Mouse (Mus musculus) Muller cell, postnatal 12 days (primary cell): ENCODE data around the gene Ddx19b.
"Not testable (repeated sequence)": the region's sequence is repeated elsewhere in the genome, so short reads cannot be mapped to it uniquely, and the experiment has no call there.

Experiments used
- DNase-seq: peaks from one replicate; pipeline ENCODE4 v3.0.0-alpha.2; 2015; ENCODE audit errors: inconsistent ontology term

Gene Ddx19b

DNA sequence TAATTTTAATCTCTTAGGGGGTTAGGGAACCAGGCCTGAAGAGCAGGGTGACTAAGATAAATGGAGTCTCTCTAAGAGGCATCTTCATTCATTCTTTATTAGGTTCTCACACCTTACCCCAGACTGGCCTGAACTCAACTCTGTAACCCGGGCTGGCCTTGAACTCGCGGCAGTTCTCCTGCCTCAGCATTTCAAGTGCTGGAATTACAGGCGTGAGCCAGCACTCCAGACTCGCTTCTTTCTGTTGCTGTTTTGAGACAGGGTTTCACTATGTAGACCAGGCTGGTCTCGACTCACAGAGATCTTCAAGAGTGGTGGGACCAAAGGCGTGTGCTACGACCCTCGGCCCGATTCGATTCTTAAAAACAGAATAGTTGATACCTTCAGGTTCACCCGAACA is 2.7 kb upstream of the Ddx19b start:
- DNase-seq = no peak

DNA sequence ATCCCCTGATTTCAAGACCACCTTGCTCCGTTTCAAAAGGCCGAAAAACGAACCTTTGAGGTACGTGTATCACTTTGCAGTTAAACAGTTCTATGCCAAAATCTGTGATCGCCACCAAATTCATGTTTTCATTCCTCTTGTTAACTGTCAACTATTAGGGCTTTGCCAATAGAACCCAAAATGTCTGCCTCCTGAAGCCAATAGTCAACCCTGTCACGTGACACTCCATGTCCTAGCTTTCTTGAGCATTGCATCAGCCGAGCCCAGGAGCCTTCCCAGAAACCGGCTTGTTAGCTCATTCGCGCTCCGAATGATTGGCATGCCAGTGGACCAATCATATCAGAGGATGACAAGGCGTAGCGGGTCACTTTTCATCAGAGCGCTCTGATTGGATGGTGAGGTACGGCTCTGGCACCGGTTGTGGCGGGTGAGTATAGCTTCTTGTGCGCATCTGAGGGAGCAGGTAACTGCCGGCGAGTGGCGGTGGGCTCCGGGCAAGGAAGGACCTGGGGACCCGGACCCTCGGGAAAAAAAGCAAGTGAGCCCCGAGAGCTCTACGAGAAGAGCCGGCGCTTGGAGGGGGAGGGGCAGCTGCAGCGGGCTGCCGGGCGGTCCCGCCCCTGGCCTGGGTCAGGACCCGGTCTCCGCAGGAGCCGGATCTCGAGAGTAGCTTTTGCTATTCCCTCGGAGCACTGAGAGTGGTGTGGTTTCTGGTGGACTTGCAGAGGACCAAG is 2.1 kb upstream of the Ddx19b start:
- DNase-seq = peak; percentile 99

DNA sequence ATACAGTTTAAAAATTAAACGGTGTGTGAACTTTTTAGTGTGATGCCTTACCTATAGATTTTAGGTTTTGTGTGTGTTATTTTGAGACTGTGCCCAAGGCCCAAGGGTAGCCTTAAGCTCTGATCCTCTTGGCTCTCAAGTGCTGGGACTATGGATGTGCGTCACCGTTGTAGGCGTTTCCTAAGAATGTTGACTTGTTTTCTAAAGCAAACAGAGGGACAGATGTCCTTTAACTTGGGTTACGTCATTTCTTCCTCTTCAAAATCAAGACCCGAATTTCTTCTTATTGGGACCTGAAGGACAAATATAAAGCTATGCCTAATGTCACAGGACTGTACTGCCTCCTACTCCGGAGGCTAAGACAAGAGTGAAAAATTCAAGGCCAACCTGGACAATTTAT is 1.4 kb upstream of the Ddx19b start, which contains the start of gene Aars:
Gene Aars (plus strand): TSS at position 229 of the 400 bp plus-strand sequence.
- DNase-seq = no peak

DNA sequence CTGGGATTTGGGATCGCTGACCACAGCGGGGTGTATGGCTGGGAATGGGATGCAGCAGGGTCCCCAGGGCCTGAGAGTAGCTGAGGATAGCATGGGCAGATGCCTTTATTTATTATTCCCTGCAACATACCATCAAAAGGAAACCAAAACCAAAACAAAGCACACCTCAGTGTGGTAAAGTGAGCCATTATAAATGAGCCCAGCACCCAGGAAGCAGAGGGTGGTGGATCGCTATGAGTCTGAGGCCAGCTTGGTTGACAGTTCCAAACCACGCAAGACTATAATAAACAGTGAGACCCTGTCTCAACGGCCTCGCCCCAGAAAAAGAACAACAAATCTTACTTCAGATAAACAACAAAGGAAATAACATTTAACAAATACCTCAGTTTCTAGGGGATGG is 1.5 kb downstream of the Ddx19b start:
- no peak for DNase-seq

DNA sequence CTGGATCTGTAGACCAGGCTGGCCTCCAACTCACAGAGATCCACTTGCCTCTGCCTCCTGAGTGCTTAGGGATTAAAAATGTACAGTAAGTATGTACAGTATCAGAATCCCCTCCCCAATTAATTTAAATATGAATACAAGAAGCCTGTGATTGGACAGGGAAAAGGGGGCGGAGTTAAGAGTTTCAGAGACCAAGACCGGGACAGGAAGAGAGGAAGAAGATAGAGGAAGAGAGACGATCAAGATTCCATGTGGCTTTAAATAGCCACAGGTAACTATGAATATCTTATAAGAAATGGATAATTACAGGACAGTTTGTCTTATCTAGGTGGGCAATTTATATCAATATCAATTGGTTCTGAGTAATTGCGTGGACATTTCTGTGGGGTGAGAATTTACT is 2.0 kb downstream of the Ddx19b start:
- no peak for DNase-seq

DNA sequence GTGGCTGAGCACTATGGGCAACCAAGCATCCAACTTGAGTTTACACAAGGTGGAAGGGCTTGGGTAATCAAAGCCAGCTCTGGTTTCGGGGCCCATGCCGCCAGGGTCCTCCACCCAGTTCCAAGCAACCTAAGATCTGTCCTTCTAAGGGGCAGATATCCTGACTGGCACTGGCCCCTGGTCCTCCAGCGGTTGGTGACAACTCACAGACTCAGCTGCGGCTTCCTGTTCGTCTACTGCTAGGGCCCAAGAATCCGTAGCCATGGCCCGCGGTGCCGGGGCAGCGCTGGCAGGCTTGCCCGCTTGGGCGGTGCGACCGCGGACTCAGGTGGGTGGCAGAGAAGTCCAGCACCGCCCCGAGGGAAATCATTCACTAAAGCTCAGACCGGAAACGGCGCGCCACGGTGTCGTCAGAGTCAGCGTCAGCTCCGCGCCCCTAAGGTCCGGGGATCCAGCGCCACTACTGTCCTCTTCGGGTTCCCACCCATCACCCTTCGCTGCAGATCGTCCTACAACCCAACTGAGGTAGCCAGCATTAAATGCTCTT is 4.1 kb downstream of the Ddx19b start:
- DNase-seq = peak; percentile 88

DNA sequence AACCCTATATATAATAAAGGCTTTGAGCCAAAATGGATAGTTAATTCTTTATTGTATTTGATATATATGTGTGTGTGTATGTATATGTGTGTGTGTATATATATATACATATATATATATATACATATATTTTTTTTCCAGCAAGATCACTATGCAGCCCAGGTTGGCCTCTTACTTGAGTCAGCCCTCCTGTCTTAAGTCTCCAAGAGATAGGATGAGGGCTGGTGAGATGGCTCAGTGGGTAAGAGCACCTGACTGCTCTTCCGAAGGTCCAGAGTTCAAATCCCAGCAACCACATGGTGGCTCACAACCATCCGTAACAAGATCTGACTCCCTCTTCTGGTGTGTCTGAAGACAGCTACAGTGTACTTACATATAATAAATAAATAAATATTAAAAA is 4.9 kb downstream of the Ddx19b start:
- DNase-seq = not testable (repeated sequence)

DNA sequence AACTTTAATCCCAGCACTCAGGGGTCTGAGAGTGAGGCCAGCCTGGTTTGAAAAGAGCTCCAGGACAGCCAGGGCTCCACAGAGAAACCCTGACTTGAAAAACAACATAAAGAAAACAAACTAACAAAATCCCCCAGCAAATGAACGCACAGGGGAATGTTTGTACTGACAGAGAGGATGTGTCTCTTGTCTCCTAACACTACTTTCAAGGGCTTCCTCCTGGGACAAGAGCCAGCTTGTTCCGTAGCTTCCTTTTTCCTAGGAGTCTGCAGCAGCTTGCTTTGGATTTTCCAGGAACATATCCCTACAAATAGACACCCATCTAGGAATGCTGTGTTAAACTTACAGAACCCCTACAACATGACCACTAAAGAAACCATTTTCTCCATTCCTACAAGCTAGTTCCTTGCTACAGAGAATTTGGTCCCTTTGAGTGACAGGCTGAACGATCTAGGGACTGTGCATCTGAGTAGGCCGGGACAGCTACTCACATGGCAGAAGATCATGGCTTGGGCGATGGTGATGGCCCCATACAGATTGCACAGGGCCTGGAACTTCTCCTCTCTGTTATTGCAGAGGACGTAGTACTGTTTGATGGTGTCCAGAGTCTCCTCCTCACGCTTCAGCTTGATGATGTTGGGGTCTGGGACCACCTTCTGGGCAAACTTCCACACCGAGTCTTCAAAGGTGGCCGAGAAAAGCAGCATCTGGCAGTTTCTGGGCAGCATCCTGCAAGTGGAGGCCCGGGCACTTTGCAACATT is 21.1 kb downstream of the Ddx19b start:
- not testable (repeated sequence) for DNase-seq

DNA sequence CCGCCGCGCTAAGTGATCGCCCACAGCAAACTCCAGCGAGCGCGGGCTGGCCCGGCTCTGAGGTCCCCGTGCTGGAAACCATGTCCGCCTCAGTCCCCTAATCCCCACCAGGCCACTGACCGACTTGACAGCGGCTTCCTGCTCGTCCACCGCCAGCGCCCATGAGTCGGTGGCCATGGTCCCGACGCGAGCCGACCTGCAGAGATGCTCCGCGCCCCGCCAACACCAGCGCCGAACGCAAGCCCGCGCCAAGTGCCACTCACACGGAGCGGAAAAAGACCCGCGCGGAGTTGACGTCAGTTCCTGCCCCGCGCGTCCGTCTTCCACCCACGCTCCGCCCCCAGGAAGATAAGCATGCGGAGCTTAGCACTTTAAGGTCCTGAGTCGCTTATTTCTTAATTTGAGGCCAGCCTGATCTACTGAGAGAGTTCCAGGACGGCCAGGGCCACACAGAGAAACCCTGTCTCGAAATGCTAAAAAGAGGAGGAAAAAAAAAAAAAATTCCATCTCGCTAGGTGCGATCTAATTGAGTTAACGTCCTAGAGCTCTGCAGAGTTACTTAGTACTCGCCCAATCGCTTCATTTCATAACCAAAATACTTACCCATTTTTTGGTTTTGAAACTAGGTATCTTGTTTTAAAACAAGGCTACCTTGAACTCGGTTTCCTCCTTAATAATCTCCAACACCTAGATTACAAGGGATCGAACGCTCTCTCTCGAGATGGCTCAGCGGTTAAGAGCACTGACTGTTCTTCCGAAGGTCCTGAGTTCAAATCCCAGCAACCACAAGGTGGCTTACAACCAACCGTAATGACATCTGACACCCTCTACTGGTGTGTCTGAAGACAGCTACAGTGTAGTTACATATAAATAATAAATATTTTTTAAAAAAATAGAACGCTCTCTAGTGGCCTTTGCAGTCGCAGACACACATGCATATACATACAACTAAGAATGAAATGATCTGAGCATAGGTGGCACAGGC is 33.7 kb downstream of the Ddx19b start, which contains the start of gene Ddx19a:
Gene Ddx19a (minus strand): TSS at position 254 of the 985 bp plus-strand sequence.
- peak; percentile 91 for DNase-seq

DNA sequence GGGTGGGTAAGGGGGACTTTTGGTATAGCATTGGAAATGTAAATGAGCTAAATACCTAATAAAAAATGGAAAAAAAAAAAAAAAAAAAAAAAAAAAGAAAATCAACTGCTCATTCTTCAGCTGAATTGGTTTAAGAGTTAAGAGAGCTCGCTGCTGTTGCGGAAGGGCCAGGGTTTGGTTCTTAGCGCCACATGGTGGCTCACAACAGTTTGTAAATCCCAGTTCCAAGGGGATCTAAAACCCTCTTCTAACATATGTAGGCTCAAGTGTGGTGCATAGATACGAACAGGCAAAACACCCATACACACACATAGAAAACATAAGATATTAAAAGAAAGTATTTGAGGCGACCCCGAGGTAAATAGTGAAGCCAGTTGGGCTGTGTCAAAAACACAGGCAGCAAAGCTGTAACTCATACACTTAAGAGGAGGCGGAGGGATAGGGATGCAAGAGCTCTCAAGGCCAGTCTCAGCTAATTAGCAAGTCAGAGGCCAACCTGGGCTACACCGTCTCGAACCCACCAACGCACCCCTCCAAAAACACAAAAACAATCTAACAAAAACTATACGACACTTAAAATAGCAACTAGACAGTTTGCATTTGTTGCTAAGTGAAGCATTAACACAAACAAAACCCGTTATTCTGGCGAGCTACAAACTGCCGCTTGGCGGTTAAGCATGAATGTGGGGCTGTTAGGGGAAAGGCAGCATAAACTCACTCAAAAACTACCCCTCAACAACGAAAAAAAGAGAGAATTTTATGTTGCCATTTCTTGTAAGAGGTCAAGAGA is 34.7 kb downstream of the Ddx19b start:
- DNase-seq = peak; percentile 18

DNA sequence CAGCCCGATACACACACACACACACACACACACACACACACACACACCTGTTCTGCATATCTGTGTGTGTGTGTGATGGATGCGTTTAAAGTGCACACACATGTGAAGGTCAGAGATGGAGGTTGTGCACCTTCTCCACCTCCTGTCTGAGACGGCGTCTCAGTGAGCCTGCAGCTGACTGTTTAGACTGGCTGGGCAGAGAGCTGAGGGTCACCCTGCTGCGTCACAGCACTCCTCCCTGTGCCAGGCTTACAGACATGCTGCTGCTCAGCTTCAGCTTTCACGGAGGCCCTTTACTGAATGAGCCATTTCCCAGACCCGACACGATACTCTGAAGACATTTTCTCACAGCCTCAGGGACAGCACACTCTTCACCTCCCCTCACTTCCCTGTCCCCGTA is 41.5 kb downstream of the Ddx19b start:
- no peak for DNase-seq

DNA sequence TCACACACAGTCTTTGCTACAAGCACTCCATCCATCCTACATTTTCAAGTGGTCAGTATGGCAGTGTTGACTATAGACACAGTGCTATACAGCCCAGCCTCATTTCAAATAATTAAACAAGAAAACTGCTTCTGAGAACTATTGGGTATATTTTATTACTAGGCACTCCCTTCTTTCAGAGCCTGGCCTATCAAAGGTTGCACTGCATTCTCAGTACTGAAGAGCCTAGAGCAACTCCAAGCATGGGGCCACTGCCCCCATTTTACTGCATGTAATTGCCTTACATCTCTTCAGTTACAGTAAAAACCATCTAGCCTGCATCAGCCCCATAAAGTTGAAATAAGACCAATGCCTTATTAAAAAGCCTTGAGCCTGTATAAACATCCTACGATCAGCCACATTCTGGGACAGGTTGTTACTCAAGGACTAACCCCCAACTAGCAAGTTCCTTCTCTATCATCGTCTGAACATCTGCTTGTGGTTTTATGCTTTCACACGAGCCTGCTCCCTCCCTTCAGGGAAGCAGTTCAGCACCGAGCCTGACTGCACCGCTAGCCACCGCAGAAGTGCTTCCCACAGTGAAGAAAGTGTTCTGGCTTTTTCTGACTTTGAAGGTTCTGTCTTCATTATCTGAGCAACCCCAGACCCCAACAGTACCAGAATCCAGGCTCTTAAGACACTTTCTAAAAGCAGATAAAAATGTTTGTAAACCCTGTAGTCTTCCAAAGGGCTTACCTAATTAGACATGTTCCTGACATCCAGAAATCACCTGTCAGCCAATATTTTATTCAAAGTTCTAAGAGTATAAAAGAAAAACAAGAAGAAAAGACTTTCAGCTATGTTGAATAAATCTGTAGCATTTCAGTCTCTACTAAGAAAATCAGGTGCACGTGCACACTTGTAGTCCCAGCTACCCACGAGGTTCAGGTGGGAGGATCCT is 43.5 kb downstream of the Ddx19b start:
- DNase-seq = no peak

DNA sequence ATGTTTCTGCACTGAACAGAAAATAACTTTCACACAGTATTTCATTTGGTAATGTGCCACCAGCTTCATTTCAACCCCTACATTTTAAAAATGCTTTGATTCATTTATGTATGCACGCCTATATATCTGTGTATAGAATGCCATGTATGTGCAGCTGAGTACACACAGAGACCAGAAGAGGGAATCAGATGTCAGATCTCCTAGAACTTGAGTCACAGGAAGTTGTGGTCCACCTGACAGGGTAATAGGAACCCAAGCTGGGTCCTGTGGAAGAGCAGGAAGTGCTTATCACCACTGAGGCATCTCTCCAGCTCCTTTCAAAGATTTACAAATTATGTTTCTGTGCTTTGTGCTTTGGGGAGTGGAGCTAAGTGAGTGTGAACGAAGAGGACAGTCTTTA is 50.2 kb downstream of the Ddx19b start:
- no peak for DNase-seq

DNA sequence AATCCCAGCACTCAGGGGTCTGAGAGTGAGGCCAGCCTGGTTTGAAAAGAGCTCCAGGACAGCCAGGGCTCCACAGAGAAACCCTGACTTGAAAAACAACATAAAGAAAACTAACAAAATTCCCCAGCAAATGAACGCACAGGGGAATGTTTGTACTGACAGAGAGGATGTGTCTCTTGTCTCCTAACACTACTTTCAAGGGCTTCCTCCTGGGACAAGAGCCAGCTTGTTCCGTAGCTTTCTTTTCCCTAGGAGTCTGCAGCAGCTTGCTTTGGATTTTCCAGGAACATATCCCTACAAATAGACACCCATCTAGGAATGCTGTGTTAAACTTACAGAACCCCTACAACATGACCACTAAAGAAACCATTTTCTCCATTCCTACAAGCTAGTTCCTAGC is 53.6 kb downstream of the Ddx19b start:
- DNase-seq = not testable (repeated sequence)

DNA sequence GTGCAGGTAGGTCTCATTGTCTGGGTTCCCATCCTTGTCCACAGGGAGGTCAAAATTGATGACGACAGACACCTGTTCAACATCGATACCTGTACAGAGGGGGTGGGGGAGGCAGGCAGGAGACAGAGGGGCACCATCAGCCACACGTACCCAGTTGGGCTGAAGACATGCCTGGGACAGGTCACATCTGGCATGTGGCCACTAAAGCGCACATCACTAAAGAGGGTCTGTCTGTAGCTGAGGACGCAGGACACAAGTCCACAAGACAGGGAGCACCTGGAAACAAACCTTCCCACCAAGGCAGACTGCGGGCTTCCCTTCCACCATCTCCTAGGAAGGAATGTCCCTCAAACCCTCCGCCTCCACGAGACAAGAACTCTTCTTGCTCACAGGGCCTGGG is 55.0 kb downstream of the Ddx19b start:
- DNase-seq = not testable (repeated sequence)

DNA sequence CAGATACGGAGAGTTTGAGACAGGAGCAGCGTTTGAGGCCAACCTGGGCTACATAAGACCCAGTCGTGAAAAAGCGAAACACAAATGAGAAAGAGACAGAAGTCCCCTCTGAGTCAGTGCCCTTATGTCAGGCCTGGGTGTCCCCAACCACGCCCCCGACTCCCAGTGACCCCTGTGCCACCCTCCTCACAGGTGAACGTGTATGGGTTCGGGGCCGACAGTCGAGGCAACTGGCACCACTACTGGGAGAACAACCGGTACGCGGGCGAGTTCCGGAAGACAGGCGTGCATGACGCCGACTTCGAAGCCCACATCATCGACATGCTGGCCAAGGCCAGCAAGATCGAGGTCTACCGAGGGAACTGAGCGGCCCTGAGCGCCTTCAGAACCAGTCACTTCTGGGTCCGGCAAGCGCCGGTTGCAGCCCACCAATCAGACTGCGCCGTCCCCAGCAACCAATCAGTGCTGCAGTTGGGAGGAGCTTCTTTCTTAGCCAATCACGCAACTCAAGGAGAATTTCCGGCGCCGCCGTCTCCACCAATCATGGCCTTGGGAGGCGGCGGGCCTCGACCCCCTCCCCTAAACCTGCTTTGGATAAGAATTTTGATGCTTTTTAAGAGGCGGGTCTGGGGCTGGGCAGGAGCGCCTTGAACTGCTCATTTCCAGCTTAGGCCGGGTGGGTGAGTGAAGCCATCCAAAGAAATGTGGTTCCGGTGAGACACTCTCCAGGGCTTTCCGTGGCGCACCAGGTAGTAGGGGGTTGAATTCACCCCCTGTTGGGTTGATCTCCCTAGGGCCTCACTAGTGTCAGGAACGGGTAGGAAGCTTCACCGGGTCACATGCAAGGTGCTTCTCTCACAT is 61.4 kb downstream of the Ddx19b start:
- peak; percentile 94 for DNase-seq

DNA sequence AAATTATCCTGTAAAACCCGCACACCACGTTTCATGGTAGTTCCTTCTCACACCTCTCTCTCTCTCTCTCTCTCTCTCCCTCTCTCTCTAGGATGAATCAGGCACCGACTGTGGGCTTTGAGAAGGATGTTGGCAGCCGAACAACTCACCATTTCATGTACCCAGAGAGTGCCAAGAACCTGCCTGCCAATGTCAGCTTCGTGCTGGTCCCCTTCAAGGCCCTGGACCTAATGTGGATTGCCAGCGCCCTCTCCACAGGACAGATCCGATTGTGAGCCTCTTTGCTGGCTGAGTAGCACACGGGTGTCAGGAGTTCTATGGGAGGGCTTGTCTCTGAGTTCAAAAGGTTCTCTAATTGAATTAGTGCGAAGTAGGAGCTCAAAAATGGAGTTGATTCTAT is 64.2 kb downstream of the Ddx19b start:
- DNase-seq = no peak

DNA sequence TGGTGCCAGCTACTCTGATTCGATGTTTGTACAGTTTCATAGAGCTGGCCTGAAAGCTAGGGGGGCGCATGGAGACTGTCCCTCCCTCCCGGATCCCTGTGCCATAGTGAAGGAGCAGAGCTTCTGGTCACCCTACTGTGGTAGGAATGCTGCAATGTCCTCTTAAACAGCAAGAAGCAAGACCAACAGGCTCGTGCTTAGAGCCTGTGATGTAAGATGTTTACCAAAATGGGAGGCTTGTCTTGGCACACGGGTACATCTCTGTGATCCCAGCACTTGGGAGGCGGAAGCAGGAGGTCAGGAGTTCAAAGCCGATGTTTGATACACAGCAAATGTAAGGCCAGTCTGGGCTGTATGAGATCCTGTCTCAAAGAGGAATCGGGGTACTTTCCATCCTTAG is 65.0 kb downstream of the Ddx19b start:
- no peak for DNase-seq

DNA sequence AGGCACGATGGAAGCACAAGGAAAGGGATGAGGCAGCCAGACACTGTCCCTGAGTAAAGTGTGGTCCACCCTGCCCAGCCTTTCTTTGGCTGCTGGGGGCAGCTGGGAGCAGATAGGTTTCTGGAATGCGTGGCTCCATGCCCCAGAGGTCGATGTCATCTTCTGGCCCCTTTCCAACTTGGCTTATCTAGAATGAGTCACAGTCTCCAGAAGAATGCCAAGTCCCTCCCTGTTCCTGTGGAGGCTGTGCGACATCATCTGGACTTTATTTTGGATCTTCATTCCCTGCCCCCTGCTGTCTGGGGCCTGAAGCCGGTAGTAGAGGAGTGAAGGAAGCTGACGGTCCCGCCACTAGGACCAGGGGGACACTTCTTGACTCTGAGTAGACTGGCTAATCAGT is 66.0 kb downstream of the Ddx19b start:
- peak; percentile 87 for DNase-seq
